Mouse (Mus musculus) left cerebral cortex, postnatal 25 days (tissue): ENCODE measurements around the gene Rex1bd. TPM values are rescaled to one million over a fixed set of nuclear protein-coding genes. Genes with fewer than 3 reads are reported as not detected.
"Not testable (repeated sequence)": the region's sequence is repeated elsewhere in the genome, so short reads cannot be mapped to it uniquely, and the experiment has no call there.

Experiments
- DNase-seq, 2 experiments: peaks; one replicate each; pipeline ENCODE4 v3.0.0; 2022; ENCODE audit warnings: low spot score in 2 of 2, mixed read lengths in 1 of 2
- intact Hi-C: fragments of 180-260 bp; cut with DNase I; formaldehyde crosslinking; loops from one replicate; pipeline ENCODE4 v1.15.1; 2025
- total RNA-seq, 2 experiments: library from RNA; stranded (reverse); gene quantifications; 2 replicates each; pipeline ENCODE4 v1.2.3; 2021

Gene Rex1bd
- total RNA-seq, 2 experiments from 2014 or later: 104 TPM

DNA sequence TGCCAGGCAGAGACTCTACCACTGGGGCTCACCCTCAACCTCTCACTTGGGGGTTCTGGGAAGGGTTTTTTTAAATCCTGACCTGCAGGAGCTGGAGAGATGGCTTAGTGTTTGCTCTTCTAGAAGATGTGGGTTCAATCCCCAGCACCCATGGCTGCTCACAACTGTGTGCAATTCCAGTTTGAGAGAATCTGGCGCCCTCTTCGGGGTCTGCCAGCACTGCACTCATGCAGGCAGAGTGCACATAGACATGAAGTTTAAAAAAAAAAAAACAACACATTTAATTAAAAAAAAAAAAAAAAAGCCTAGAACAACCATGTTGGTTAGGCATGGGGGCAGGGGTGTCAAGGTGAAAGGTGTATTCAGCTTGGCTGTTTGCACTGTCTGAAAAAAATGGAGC, 23.8 kb upstream of the Rex1bd start:
- intact Hi-C loops: no loop called here
- no peak for DNase-seq

DNA sequence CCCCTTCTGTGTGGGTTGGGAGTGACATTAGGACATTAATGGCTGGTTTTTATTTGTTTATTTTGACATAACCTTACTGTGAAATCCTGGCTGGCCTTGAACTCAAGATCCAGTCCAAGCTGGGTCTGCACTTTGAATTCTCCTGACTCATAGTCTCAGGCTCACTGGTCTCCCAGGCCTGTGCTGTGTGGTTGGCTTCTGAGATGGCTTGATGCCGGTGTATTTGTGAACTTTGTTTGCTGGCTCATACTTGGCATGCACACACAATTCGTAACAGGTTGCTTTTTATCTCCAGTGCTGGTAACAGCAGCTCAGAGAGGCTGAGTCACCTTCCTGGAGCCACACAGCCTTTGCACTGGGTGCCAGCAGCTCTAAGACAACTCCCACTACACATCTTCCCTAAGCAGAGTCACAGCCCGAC, 23.2 kb upstream of the Rex1bd start:
- intact Hi-C loops: no loop called here
- peak in 1 of 2 experiments; percentile 60 for DNase-seq

DNA sequence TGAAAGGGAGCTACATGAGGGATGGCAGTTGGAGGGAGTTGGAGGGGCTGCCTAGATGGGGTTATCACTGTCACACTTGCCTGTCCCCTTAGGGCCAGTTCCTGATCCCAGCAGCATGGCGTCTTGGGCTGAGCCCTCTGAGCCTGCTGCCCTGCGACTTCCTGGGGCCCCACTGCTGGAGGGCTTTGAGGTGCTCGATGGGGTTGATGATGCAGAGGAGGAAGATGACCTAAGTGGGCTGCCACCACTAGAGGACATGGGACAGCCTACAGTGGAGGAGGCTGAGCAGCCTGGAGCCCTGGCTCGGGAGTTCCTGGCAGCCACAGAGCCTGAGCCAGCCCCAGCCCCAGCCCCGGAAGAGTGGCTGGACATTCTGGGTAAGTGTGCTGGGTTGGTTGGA, 22.7 kb upstream of the Rex1bd start:
- intact Hi-C loops: no loop called here
- no peak for DNase-seq

DNA sequence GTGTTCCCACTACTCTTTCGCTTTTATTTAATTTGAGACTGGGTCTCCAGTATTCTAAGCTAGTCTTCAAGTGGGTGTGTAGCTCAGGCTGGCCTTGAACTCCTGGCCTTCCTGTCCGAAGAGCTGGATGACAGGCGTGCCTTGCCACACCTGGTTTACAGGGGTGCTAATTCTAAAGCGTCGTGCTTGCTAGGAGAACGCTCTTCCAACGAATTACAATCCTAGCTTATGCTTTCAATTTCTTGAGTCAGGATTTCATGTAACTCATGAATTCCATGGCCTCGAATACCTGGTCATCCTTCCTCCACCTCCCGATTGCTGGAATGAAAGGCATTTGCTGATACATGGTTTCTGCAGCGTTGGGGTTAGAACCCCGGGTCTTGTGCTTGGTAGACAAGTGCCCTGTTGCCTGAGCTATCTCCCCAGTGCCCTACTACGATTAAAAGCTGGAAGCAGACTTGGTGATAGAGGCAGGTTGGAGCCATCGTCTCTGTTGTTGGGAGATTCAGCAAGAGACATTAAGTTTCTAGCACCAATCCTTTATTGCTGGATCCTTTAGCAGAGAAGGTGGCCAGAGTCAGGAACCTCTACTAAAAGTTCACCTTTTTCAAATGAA, 21.7 kb upstream of the Rex1bd start:
- DNase-seq: no peak
- intact Hi-C loops: no loop called here

DNA sequence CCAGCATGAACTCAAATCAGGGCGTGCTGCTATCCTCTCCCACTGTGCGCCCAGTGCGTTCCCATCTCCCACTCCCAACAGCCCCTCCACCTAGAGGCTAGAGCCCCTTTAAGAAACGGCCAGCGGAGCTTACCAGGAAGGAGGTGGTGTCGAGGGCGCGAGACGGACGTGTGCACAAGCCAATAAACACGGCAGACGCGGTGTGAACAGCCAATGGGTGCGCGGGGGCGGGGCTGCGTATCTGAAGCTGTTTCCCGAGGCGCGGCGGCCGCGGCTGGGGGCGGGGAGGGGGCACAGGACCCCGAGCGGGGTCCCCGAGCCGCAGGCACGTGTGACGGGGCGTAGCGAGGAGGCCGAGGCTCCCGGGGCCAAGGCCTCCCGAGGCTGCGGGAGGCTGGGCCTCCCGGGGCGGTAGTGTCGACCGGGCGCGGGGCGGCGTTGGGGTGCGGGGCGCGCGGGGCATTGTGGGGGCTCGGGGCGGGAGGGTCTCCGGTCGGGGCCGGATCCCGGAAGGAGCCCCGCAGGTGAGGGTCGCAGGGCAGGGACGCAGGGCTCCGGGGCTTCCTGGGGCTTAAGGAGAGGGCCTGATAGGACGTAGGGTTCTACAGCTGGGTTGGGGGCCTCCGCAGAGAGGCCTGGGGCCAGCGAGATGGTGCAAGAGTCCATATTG, 21.1 kb upstream of the Rex1bd start, which contains the start of the genes Fkbp8 and Kxd1:
Gene Fkbp8, plus strand, starts transcription at position 213 of the 670 bp plus-strand sequence.
Gene Kxd1, minus strand, starts transcription at position 445 of the 670 bp plus-strand sequence.
- peak; percentile 99 to 100 for DNase-seq
- intact Hi-C loops: no loop called here

DNA sequence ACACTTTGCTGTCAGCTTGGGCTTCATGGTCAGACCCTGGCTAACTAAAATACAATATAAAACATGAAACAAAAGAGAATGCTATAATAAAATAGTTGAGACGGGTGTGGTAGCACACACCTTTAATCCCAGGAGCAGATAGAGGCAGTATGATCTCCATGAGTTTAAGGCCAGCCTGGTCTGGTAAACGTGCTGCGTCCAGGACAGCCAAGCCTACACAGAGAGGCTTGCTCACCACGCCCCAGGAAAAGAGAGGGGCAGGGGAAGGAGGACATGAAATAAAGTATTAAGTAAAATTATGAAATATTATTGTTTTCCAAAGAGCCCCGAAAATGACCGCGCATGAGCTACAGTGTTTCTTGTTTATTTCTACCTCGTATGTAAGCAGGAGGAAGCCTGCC, 20.6 kb upstream of the Rex1bd start:
- DNase-seq: no peak
- intact Hi-C loops: no loop called here

DNA sequence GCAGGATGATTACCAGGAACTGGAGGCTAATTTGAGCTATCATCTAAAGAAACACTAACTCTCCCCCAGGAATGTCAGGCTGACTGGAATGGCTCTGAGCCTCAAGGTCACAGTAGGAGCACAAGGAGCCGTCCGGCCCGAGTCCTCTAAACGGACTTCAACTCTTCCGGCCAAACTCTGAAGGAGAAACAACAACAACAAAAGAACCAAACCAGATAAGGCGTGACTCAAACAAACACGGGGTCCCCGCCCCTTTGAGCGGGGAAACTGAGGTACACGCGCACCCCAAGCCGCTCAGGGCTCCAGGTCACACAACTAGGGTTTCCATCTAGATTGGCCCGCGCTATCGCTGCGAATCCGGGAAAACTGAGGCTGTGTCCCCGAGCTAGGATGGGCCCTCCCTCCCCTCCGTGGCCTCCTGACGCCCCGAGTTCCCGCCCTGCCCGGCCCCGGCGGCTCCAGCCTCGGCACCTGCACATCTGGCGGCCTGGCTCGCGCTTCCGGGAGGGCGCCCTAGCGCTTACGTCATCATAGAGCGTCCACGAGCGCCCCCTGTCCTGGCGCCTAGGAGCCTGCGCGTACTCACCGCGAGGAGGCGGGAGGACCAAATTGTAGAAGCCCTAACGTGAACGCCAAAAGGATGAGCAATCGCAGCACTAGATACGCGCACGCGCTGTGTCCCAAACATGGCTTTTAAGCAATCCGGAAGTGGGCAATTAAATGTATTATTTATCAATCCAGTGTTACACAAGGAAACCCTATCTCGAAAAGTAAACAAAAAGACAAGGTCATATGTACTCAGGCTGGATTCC, 16.2 kb upstream of the Rex1bd start:
- intact Hi-C loops: no loop called here
- DNase-seq: peak; percentile 97 to 98

DNA sequence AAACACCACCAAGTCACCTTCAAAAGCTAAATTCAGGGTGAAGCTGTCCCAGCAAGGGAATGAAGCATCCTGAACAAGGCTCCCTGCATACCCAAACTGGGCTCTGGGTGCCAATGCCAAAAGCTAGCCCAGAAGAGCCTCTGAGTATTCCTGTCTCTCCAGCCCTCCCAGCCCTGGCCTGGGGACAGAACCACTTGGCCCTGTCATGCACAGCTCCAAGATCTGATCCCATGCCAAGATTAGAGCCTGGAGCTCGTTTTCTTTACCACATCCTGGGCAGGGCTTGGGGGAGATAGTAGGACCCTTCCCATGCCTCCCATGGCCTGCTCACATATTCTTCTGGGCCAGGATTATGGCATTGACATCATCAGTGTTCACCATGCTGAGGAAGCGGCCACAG, 13.1 kb upstream of the Rex1bd start:
- no peak for DNase-seq
- intact Hi-C loops: no loop called here

DNA sequence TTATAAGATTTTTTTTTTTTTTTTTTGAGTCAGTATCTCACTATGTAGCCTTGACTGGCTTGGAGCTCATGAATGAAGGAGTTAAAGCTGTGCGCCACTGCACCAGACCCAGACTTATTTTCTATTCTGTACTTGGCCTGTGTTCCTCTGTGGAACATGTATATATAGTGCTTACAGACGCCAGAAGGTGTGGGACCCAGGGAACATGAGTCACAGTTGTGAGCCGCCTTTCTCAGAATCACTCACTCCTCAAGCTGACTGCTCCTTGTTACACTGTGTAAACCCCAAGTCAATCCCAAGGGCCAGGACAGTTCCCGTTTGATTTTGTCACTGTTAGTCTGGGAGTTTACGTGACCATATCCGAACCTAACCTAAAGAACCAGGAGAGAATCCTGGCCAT, 12.5 kb upstream of the Rex1bd start:
- intact Hi-C loops: no loop called here
- DNase-seq: peak in 1 of 2 experiments; percentile 75

DNA sequence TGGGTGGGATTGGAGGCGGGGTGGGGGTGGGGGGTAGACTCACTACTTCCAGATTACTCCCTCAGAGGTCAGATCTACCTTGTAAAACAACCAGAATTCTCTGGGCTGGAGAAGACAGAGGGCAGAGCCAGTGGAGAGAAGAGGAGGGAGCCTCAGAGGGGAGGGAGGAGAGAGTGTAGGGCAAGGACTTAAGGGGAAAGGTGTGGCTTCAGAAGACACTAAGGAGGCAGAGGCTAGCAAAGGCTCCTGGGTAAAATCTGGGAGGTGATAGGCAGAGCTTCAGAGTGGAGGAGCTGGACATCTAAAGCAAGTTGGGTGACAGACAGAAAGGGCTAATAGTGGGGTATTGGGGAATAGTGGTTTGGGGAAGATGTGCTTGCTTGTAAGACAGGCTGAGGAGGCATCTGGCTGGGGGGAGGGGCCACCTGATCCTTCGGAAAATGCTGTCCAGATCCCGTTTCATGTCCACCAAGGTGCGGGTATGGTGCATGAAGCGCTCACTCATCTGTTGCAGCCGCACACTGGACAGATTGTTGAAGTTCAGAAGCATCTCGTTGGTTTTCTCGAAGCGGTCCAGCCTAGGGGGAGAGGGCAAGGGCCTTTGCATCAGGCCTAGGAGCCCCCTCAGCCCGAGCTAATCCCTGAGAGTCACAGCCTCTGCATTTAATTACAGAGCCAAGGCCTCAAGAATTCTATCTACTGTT, 11.5 kb upstream of the Rex1bd start:
- intact Hi-C loops: no loop called here
- no peak for DNase-seq

DNA sequence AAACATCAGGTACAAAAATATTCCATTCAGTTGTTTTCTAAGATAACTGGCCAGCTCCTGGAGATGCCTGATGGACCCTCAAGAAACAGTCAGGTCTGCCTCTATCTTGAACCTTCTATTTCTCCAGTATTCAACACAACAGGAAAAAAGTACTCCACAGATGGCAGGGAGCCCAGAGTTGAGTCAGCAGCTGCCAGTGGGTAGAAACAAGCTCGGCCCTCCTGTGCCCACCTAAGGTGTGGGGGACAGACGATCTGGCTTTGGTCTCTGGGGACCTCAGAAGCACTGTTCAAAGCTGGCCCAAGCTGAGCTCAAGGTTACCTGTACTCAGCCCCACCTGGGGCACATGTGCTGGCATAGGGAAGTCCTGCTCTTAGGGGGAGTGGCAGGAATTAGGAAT, 6.9 kb upstream of the Rex1bd start:
- intact Hi-C loops: no loop called here
- DNase-seq: peak in 1 of 2 experiments; percentile 89

DNA sequence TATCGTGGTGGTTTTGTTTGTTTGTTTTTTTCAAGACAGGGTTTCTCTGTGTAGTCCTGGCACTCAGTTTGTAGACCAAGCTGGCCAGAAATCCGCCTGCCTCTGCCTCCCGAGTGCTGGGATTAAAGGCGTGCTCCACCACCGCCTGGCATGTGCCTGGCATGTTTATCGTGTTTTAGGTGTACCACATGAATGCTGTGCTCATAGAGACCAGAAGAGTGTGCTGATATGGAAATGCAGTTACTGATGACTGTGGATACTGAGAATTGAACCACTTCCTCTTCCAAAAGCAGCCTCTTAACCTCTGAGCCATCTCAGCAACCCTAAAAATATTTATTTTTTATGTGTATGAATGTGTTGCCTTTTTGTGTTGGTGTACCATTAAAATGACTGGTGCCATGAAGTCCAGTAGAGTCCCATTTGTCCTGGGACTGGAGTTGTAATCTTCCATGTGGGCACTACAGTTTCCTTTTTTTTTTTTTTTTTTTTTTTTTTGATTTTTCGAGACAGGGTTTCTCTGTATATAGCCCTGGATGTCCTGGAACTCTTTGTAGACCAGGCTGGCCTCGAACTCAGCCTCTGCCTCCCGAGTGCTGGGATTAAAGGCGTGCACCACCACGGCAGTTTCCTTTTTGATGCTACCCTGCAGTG, 5.8 kb upstream of the Rex1bd start:
- DNase-seq: no peak
- intact Hi-C loops: no loop called here

DNA sequence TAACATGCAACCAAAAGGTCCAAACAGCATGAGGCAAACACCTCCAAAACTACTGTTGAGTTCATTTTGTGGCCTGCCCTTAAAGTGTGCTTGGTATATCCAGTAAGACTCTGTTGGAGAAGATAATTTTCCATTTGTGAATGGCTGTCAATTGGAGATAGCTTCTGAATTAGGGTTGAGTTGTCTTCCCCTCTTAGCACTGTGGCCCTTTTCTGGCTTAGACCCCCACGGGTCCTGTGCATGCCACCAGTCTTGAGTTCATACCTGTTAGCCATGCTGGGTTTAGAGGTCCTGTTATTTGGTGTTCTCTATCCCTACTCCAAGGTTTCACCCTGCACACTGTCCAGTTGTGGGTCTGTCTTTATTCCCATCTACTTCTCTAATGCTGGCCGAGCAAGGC, 5.2 kb upstream of the Rex1bd start:
- intact Hi-C loops: no loop called here
- DNase-seq: no peak

DNA sequence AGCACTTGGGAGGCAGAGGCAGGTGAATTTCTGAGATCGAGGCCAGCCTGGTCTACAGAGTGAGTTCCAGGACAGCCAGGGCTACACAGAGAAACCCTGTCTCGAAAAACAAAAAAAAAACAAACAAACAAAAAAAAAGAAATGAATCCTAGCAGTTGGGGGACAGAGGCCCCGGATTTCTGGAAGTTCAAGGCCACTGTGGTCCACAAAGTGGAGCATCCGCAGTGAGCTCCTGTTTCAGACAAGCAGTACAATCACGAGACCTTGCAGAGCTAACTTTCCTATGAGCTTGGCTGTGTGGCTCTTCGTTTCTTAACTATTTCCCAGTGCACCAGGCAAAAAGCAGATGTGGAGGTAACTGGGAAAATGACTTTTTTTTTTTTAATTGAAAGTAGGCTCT, 4.6 kb upstream of the Rex1bd start:
- intact Hi-C loops, DNase-seq: not testable (repeated sequence)

DNA sequence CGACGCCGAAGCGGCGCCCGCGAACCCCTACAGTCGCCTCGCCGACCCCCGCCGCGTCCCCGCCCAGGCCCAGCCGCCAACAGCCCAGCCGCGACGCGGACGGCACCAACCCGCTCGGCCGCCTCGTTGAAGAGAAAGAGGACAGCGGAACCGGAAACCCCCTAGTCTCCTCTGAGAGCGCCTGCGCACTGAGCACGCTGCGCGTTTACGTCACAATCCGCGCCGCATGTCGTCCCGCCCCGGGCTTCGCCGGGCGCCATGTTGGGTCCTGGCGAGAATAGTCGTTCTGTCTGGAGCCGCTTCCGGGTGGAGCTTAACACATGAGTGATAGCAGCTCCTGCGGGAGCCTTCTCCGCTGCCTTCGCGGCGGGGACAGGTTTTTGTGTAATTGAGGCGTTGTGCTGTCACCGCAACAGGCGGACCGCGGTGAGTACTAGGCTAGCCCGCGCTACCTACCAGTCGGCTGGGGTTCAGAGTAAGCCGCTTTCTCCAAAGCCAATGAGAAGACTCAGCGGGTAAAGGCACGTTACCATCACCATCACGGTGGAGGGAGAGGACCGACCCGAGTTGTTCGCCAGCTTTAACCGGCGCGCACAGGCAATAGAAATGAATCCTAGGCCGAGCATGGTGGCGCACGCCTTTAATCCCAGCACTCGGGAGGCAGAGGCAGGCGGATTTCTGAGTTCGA, 3.8 kb upstream of the Rex1bd start, which contains the start of gene Uba52:
Gene Uba52, minus strand, starts transcription at position 574 of the 688 bp plus-strand sequence.
- intact Hi-C loops: no loop called here
- DNase-seq: peak; percentile 98 to 99

DNA sequence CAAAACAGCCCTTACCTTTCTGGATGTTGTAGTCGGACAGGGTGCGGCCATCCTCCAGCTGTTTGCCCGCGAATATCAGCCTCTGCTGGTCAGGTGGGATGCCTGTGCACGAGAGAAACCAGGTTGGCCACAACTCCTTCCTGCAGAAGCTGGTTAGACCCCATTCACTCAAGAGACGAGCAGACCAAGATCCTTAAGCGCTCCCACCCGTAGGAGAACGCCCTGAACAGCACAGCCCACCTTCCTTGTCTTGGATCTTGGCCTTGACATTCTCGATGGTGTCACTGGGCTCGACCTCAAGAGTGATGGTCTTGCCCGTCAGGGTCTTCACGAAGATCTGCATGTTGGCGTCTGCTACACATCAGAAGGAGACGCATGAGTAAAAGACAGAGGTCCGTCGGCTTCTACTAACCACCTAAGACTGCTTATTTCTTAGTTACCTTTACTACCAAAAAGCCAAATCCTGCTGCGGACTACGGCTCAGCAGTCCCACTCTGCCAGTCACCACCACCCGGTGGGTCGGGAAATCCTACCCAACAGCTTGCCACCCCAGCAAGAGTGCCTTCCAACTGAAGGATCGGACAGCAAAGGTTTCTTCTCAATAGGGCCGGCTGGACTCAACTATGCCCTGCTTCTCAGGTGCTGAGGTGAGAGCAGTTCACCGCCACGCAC, 2.9 kb upstream of the Rex1bd start:
- intact Hi-C loops: loop anchor here (5.0 kb wide), 1 partner anchor 157 kb away; the partner anchor contains the start of gene Upf1
- DNase-seq: no peak

DNA sequence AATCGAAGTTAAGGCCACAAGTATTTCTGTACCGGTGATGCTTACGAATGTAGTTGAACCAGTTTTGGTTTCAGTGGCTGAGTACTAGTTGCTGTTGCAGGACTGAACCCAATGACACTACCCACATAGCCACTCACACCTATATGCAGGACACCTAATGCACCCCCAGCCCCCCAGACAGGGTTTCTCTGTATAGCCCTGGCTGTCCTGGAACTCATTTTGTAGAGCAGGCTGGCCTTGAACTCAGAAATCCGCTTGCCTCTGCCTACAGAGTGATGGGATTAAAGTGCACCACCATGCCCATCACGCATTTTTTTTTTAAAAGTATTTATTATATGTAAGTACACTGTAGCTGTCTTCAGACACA, 458 bp upstream of the Rex1bd start:
- DNase-seq: no peak
- intact Hi-C loops: loop anchor here (5.0 kb wide), 1 partner anchor 155 kb away; the partner anchor contains the start of gene Upf1

DNA sequence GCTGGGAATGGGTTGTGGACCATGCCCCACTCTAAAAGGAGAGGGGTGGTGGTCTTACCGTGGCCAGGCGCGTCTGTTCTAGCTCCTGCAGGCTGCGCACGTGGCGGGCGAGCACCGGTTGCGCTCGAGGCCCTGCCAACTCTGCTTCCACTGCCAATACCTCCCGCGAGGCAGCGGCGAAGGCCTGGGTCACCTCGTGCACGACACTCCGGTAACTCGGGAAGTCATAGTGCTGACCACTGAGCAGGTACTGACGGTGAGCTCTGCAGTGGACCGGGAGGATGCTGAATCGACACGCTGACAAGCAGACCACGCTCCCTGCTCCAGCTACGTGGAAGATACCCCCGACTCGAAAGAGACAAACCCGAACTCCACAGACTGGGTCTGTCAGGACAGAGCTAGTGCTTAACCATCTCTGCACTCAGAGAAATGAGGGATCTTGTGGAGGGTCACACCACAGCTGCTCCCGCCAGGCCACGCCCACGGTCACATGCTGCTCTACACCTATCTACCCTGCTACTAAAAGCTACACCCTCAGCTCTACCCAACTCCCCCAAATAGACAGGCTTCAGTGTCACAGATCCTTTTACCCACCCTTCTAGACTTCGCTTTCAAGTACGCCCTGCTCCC, 739 bp downstream of the Rex1bd start:
- DNase-seq: no peak
- intact Hi-C loops: loop anchor here (5.0 kb wide), 1 partner anchor 154 kb away; the partner anchor contains the start of gene Upf1
